Mouse (Mus musculus) c-Kit-positive CD71-negative TER-119-negative erythroid progenitor cells, embryonic 14.5 days (primary cell): ENCODE measurements around the gene Pim1.
"Not testable (repeated sequence)": the region's sequence is repeated elsewhere in the genome, so short reads cannot be mapped to it uniquely, and the experiment has no call there.

ENCODE experiments used
- DNase-seq: peaks from one replicate; pipeline ENCODE4 v3.0.0-alpha.2; 2013; ENCODE audit warnings: low read depth

Pim1 gene

DNA sequence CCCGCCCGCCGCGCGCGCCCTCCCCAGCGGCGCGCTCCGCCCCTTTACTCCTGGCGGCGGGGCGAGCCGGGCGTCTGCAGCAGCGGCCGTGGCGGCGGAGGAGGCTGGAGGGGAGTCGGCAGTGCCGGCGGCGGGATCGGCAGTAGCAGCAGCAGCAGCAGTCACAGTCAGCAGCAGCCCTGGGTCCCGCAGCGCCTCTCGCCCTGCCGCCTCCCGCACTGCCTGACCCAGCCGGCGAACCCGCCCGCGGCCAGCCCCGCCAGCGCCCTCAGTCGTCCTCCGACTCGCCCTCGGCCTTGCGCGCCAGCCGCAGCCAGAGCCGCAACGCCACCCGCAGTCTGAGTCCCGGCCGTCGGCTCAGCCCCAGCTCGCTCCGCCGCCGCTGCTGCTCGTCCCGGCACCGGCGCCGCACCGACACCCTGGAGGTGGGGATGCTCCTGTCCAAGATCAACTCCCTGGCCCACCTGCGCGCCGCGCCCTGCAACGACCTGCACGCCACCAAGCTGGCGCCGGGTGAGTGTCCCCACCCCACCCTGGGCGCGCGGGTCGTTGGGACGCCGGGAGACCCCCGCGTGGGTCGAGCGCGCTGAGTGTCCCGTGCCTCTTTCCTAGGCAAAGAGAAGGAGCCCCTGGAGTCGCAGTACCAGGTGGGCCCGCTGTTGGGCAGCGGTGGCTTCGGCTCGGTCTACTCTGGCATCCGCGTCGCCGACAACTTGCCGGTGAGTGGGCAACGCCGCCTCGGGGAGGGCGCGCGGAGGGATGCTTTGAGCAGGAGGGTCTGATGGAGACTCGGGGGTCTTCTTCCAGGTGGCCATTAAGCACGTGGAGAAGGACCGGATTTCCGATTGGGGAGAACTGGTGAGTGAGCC is at the start of gene Pim1:
Pim1 (plus strand) TSS at position 41 of the 869 bp plus-strand sequence.
- DNase-seq: no peak

DNA sequence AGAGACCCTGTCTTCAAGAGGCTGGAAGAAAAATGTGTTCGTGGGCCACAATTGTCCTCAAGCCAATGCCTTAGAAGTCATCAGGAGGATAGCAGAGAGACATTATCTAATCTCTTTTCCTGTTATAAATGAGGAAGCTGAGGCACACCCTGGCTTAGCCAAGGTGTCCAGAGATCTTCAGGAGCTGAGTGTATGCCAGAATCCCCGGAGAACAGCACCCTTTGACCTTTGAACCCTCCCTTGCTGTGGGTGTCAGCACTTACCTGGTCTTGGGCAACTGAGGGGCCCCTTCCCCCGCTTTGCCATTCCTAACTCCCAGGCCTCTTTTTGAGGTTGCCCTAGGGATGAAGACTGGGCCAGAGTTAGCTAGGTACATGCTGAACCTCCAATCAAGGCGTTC is 49.0 kb upstream of the Pim1 start:
- DNase-seq: no peak

DNA sequence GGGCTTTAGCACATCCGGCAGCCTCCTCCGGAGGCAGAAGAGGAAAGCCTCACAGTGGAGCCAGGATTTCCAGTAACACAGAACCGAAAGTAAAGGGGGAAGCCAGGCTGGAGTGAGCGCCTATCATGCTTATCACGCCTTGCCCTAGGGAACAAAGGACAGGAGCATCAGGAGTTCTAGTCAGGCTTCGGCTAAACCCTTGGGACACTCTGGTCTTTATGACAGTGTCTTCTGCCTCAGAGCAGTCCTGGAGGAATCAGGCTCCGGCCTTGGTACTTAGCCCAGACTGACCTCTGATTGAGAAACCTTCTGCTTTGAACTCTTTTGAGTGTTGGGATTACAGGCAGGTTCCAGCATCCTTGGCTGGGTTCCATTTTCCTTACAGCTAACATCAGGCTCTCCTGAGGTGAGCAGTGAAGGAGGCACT is 48.4 kb upstream of the Pim1 start:
- no peak for DNase-seq

DNA sequence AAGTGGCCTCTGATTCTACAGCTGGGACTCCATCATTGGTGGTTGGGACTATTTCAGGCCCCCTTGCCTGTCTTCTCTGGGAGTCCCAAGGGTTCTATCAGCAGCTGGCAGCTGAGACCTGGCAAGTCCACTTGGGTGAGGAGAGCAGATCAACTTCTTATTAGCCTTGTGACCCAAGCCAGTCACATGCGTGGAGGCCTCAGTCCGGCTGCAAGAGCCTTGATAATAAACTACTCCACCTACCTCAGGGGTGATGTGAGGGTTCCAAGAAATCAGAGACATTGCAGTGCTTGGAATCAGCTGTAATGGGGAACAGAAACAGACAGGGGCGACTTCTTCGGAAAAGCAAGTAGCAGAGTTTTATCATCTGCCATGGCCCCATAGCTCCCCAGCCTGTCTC is 46.8 kb upstream of the Pim1 start:
- DNase-seq: no peak

DNA sequence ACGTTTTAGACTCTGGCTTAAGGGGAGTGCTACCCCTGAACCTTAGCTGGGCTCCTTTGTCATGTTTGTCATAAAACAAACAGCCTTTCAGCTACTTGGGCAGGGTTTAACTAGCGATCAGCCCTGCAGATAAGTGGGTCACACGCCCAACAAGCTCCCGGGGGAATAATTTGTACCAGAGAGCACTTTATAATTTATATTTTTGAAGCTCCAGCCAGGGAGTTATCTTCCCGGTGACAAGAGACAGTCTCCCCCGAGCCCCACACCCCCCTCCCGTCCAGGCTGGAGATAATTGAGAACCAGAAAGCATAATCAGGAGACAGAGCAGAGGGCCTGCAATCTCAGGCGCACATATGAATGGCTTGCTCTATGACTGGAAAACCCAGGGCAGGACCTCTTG is 45.5 kb upstream of the Pim1 start:
- no peak for DNase-seq

DNA sequence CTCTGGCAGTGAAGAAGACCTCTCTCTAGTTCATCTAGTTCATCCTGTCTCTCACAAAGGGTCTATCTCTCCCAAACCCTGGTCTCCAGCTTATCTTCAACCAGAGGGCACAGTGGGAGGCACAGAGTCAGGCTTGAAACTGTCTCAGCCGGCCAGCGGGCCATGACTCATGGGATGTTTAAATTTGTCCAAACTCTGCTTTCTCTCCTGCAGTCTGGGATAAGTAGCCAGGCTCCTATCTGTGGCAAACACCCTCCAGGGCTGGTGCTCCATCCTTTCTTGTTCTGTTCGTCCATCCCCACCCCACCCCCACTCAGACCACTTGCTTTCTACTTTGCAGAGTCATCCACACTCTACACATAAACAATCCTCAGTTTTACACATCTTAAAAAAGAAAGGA is 43.2 kb upstream of the Pim1 start:
- no peak for DNase-seq

DNA sequence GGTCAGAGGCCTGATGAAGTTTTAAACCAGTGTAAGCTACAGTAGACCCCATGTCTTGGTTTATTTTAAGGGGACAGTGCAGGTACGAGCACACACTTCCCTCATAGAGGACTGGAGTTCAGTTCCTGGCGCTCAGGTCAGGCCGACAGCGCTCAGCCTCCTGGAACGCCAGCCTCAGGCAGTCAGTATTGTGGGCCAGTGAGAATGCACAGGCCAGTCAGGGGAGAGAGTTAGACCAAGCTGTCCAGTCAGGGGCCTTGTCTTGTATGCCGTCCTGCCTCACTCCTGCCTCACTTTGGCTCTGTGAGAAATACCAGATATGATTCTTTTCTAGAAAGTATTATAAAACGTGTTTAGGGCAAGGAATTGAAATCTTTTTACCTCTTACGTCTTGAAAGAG is 42.5 kb upstream of the Pim1 start:
- no peak for DNase-seq

DNA sequence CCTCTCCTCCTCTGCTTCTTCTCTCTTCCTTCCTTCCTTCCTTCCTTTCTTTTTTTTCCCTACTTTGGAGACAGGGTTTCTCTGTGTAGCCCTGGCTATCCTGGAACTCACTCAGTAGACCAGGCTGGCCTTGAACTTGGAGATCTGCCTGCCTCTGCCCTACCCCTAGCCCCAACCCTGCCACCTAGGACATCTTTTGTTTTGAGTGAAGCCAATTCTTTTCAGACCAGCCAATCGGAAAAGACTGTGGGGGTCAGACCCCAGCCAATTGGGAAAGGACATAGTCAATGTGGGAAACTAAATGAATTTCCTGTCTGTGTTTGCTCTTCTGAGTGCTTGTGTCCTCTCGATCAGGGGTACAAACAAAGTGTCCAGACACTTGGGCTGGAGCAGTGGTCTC is 42.0 kb upstream of the Pim1 start:
- DNase-seq: no peak

DNA sequence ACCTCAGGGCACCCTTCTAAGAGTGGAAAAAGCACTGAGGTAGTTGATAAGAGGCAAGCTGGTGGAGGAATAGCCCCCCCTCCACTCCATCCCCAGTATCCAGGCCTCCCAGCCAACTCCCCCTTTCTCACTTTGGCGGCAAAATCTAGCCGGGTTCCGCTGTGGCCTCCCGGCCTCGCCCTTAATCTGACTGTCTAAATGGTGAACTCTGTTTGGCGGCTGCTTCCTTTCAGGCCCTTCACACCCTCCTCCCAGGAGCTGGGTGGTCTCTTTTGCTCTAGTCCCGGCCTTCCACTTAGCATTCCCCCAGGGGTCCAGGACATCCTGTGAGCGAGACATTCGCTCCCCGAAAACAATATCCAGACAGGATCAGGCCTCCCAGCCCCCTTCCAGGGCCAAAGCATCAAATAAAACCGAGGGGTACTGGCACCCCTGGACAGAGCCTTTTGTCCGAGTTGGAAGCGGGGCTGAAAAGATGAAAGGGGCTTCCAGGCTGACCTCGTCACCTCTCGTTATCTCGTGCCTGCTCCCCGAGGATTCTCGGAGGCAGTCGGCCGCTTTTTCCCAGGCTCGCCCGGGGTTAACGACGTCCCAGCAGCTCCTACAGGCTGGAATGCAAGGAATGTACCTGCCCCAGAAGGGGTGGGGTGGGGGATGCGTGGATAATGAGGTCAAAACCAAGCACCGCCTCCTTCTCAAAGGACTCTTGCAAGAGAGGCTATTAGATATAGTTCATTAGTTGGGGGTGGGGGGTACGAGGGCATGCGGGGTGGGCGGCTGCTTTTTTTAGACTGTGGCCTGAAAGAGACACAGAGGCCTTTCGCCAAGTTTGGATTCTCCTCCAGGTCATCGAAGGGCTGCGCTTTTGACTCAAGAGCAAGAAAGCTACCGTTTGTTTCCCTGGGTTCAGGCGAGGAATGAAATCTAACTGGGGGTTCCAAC is 39.4 kb upstream of the Pim1 start:
- DNase-seq: no peak

DNA sequence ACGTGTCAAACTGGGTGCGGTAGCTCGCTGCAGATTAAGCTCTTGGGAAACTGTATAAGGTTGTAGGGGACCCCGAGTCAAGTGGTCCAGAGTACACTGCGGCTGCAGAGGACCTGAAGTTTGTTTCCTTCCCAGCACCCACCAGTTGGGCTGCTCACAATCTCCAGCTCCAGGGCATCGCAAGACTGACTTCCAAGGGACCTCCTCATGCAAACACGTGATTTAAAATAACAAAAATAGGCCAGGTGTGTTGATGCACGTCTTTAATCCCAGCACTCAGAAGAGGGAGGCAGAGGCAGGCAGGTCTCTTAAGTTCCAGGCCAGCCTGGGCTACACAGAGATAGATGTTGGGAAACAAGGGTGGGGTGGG is 38.7 kb upstream of the Pim1 start:
- no peak for DNase-seq

DNA sequence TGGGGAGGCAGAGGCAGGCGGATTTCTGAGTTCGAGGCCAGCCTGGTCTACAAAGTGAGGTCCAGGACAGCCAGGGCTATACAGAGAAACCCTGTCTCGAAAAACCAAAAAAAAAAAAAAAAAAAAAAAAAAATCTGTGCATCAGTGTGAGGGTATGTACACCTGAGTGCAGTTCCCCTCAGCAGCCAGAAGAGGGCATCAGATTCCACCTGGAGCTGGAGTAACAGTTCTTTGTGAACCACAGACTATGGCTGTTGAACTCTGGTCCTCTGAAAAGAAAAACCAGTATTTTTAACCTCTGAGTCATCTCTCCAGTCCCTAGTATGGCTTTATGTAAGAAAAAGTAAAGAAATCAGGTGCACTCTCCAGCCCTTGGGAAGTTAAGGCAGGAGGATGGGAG is 36.4 kb upstream of the Pim1 start:
- DNase-seq: not testable (repeated sequence)

DNA sequence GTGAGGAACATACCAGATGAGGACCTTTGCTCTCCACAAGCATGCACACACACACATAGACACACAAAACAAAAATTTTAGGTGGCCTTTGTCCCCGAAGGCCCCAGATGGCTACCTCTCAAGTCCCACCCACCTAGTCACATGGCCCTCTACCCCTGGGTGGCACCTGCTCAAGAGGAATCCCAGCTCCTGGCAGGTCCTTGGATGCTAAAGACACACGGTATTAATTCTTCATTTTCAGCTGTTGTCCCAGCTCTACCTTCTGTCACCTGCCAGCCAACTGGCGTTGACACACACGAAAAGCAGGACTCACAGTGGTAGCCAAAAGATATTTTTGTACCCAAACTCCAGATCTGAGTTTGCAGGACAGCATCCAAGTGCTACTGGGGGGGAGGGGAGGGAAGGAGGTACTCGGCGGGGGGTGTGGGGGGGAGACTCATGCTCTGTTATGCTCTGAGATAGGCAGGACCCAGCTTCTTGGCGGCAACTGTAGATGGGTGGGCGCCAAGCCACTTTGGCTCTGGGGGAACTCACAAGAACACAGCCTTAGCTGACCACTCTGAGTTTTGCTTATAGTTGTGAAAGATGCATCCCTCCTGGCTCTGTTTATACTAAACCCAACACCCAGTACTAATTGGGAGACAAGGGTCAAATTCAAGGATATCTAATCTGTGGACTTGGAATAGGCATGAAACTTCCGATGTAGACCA is 35.0 kb upstream of the Pim1 start:
- no peak for DNase-seq

DNA sequence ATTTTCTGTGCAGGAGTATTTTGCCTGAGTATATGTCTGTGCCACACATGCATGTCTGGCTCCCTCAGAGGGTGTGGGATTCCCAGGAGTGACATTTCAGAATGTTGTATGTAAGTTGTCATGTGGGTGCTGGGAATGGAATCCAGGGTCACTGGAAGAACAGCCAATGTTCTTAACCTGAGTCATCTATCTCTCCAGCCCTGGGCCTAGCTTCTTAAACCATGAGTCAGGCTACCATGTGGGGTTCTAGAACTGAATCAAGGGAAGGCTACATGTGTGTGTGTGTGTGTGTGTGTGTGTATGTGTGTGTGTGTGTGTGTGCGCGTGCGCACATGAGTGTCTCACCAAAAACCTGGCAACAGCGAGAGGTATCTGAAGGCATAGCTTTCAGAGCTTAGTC is 34.1 kb upstream of the Pim1 start:
- DNase-seq: no peak

DNA sequence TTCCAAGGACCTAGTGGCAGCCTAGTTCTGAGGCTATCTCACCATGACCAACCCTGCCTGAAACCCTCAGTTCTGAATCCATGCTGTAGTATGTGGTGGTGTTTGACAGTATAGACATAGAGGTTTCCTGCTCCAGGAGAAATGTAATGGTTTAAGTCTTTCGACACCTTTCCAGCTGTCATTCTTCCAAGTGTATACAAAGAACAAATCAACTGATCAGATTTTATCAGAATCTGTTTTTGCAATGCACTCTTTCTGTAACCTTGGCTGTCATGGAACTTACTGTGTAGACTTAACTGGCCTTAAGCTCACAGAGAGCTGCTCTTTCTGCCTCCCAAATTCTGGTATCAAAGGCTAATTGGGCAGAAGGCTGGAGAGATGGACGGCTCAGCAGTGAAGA is 33.6 kb upstream of the Pim1 start:
- DNase-seq: no peak

DNA sequence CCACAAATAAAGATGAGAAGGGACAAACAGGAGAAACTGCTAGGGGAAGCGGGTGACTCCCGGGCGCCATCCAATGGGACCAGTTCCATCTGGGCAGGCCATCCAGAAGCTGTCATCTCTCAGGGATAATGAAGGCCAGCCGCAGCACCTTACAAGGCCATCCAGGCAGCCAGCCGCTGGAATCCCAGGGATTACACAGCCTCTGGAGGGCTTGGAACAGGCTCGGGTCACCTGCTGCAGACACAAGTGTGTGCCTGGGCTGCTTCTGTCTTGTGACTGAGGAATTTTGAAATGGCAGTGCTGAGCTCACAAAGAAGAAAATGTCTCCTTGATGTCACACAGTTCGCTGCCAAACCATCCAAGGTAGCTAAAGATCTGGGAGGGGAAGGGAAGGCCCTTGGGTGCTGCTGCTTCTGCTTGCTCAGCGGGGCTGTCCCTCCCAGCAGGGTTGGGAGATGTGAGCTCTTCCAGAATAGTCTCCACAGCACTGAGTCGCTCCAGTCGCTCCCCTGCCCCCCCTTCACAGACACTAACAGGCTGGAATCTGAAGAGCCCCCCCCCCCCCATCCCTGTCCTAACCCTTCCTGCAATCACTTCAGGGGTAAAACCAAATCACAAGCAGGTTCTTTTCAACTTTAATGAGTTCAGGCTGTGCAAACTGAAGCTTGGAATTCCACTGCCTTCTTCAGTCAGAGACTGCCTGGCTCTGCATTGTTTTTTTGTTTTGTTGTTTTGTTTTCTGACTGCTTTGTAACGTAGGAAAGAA is 32.6 kb upstream of the Pim1 start:
- DNase-seq: no peak

DNA sequence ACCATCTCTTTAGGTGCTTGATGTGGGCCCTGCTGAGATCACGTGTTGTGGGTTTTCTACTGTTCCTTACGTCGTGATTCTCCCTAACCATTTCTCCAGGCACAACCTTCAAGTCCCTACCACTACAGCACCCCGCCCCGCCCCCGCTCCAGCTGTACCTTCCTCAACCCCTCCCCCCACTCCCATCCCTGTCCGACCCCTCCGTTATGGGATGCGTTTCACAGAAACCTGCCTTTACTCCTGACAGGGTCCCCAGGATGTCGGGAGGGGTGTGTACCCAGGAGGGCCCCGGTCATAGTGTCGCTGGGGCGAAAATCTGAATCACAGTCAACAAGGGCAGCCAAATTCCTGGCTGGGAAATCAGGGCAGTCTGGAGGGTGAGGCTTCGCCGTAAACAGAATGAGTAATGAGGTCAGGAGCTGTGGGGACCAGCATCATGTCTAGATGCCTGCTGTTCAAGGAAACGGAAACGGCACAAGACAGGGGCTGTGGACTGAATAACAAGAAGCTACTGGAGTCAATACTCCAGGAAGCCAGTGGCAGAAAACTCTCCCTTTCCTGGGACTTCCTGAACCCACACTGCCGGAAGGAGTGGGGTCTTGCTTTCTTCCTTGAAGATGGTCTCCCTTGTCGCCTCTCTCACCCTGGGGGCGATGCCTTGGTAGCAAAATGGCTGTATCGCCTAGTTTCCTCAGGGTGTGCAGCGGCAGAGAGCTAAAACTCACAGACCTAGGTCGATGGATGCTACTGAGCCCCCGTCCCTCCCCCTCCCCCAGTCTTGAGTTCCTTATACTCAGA is 31.0 kb upstream of the Pim1 start:
- no peak for DNase-seq

DNA sequence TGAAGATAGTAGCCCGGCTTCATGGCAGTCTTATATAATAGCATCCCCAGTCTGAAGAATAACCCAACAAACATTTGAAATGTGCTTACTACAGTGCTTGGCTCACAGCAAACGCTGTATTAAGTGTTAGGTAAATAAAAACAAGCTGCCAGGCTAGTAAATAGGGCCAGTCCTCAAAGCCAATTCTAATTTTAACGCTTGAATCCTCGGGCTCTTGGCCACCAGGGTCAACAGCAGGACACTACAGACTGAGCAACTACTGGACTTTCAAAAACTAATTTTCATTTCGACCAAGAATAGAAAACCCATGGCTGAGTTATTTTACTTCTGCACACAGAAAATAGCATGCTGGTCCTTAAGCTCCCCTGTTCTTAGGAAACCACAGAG is 30.4 kb upstream of the Pim1 start:
- DNase-seq: no peak

DNA sequence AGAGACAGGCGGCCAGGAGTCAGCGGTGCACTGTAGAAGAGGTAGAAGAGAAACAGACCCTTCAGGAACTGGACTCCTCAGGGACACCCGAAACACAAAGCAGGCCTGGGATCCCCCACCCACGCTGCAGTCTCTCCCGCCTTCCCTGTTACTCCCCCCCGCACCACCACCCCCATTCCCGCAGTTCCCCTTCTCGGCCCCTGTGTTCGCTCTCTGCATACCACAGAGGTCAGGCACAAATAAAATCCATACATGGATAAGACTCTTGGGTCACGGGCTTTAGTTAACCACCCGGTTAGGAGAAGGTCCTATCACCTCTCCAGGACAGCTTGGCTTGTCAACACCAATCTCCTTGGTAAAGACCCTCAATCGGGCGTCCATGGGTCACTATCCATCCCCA is 26.9 kb upstream of the Pim1 start:
- DNase-seq: no peak

DNA sequence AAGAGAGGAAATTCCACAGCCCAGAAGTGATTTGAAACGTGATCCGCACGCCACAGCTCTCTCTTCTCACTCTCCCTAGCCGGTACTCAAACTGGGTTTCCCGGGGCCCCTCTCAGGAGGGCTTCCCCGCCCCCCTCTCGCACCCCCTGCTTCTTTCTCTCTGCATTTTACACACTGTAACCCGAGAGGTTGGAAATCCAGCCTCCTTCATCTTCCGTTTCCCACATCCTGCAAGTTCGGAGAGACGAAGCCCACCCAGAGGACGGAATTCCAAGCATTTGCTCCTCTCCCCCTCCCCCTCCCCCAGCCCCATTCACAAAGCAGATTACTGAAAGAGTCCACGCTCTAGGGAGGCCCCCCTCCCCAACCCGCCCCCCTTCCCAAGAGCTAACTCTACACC is 26.5 kb upstream of the Pim1 start:
- DNase-seq: no peak

DNA sequence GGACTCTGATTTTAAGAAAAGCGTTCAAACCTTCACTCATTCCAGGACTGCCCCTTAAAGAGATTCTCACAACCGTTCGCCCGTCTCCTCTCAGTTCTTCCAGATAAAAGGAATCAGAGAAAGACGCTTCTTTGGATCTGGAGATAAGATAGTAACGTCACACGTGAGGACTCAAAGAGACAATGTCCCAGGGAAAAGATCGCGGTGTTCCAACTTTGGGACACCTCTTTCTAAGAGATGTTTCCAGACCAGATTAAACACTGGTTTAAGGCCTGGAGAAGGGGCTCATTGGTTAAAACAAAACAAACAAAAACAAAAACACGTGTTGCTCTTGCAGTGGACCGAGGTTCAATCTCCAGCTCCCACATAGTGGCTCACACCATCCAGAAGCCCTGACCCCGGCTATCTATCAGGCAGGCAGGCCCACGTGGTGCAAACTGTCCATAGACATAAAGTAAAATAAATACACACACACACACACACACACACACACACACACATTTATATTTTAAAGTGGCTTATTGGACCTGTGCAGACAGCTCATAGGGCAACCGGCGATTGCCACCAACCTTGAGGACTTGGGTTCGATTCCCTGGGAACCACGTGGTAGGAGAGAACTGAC is 25.9 kb upstream of the Pim1 start:
- DNase-seq: no peak
